Mouse (Mus musculus) cortical plate, adult 2 months (tissue): ENCODE results near the gene Wfdc15a.

Experiments used
- CTCF ChIP-seq: fragments of 200-500 bp; IDR thresholded peaks from 2 replicates; pipeline ENCODE4 v1.5.1; 2011; ENCODE audit warnings: mild to moderate bottlenecking, control low read depth, low read length; ENCODE audit not compliant: insufficient read depth; ENCODE audit errors: extremely low read depth
- POLR2A ChIP-seq: fragments of 200-500 bp; IDR thresholded peaks from 2 replicates; pipeline ENCODE4 v1.6.1; 2011; ENCODE audit warnings: mild to moderate bottlenecking, low read length, control low read depth; ENCODE audit not compliant: insufficient read depth; ENCODE audit errors: extremely low read depth

DNA sequence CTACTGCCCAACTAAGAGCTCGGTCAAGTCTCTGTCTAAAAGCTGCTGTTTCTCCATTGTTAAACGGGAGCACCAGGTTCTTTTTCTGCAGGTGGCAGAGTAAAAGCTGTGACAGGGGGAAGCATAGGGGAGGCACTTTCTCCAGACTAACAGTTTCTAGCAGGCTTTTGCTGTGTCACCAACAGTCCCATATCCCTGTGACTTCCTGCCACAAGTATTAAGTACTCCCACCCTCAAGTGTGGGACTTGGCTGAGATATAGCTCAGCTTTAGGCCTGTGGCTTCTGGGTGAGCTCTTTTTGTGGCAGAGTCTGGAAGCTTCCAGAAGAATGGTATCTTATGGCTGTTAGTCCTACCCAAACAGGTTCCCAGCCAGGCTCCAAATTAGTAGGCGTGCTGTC, 24.1 kb downstream of the Wfdc15a start:
- TF ChIP-seq POLR2A (no peak), CTCF (no peak)
